Mouse (Mus musculus) thymus, postnatal 10 days (tissue): Measurements from ENCODE around the gene Hs1bp3.
A peak's percentile ranks its signal among the peaks of the same experiment; 100 is the strongest.

Source experiments
- DNase-seq, 2 experiments: peaks; one replicate each; pipeline ENCODE4 v3.0.0; 2021; ENCODE audit warnings: low spot score in 2 of 2

Gene Hs1bp3

GRCm38 (mm10) chr12:8313270-8313771 lies at the start of gene Hs1bp3:
Gene Hs1bp3 (plus strand): TSS chr12:8313432.
- DNase-seq: peak; percentile 62 to 89

- no peak for DNase-seq
Measured at GRCm38 (mm10) chr12:8266311-8266710, 46.9 kb upstream of the Hs1bp3 start.

- no peak for DNase-seq
Measured at GRCm38 (mm10) chr12:8269627-8270026, 43.6 kb upstream of the Hs1bp3 start.

GRCm38 (mm10) chr12:8271405-8271804 lies 41.8 kb upstream of the Hs1bp3 start:
- DNase-seq: no peak

- DNase-seq: no peak
Measured at GRCm38 (mm10) chr12:8273471-8274171, 39.6 kb upstream of the Hs1bp3 start.

GRCm38 (mm10) chr12:8275424-8275823 lies 37.8 kb upstream of the Hs1bp3 start:
- no peak for DNase-seq

- DNase-seq: no peak
Measured at GRCm38 (mm10) chr12:8281225-8282017, 31.8 kb upstream of the Hs1bp3 start.

- no peak for DNase-seq
Measured at GRCm38 (mm10) chr12:8287970-8288369, 25.3 kb upstream of the Hs1bp3 start.

- no peak for DNase-seq
Measured at GRCm38 (mm10) chr12:8289099-8289498, 24.1 kb upstream of the Hs1bp3 start.

- no peak for DNase-seq
Measured at GRCm38 (mm10) chr12:8289499-8289898, 23.7 kb upstream of the Hs1bp3 start.

GRCm38 (mm10) chr12:8291157-8291853 lies 21.9 kb upstream of the Hs1bp3 start:
- DNase-seq: no peak

GRCm38 (mm10) chr12:8295307-8295913 lies 17.8 kb upstream of the Hs1bp3 start:
- DNase-seq: no peak

GRCm38 (mm10) chr12:8296154-8296553 lies 17.1 kb upstream of the Hs1bp3 start:
- DNase-seq: no peak

- no peak for DNase-seq
Measured at GRCm38 (mm10) chr12:8297586-8298214, 15.5 kb upstream of the Hs1bp3 start.

GRCm38 (mm10) chr12:8298361-8299142 lies 14.7 kb upstream of the Hs1bp3 start:
- no peak for DNase-seq

GRCm38 (mm10) chr12:8299143-8300110 lies 13.8 kb upstream of the Hs1bp3 start:
- no peak for DNase-seq

GRCm38 (mm10) chr12:8300111-8300480 lies 13.1 kb upstream of the Hs1bp3 start:
- DNase-seq: no peak

- DNase-seq: no peak
Measured at GRCm38 (mm10) chr12:8300521-8300920, 12.7 kb upstream of the Hs1bp3 start.

GRCm38 (mm10) chr12:8301011-8301814 lies 12.0 kb upstream of the Hs1bp3 start:
- no peak for DNase-seq
